Mouse (Mus musculus): Measurements from ENCODE around the gene Ttc34. TPM values are rescaled to one million over a fixed set of nuclear protein-coding genes. Genes with fewer than 3 reads are reported as not detected.

Gene Ttc34
- under 1 TPM; 0.12 to 0.42 TPM for total RNA-seq (2021)
- long read RNA-seq, experiment 1: 0 reads
- long read RNA-seq, experiment 2, partial matches to known transcripts: 1 of 1 reads
- long read RNA-seq, experiment 2, other reads (novel, unspliced or antisense): 0 of 1 reads

- DNase-seq: peak; percentile 82
These were observed at the start of gene Ttc34 for GRCm38 (mm10) chr4:154837170-154837569. TSS of gene Ttc34 (plus strand) at chr4:154837459.

GRCm38 (mm10) chr4:154787960-154788702, 49.1 kb upstream of the Ttc34 start:
- no peak for DNase-seq

- no peak for DNase-seq
These were observed 45.4 kb upstream of the Ttc34 start for GRCm38 (mm10) chr4:154791894-154792293.

GRCm38 (mm10) chr4:154793499-154793898, 43.8 kb upstream of the Ttc34 start:
- no peak for DNase-seq

GRCm38 (mm10) chr4:154797834-154798233, 39.4 kb upstream of the Ttc34 start:
- DNase-seq: peak; percentile 72

GRCm38 (mm10) chr4:154800543-154800942, 36.7 kb upstream of the Ttc34 start:
- DNase-seq: no peak

- DNase-seq: no peak
These were observed 35.0 kb upstream of the Ttc34 start for GRCm38 (mm10) chr4:154802210-154802609.

GRCm38 (mm10) chr4:154825662-154826061, 11.6 kb upstream of the Ttc34 start:
- peak; percentile 70 for DNase-seq

GRCm38 (mm10) chr4:154826224-154826623, 11.0 kb upstream of the Ttc34 start:
- DNase-seq: no peak

GRCm38 (mm10) chr4:154827181-154827580, 10.1 kb upstream of the Ttc34 start:
- peak; percentile 47 for DNase-seq

- no peak for DNase-seq
These were observed 9.2 kb upstream of the Ttc34 start for GRCm38 (mm10) chr4:154827861-154828610.

GRCm38 (mm10) chr4:154831915-154832573, 5.2 kb upstream of the Ttc34 start:
- no peak for DNase-seq

GRCm38 (mm10) chr4:154836183-154836915, 910 bp upstream of the Ttc34 start:
- no peak for DNase-seq

GRCm38 (mm10) chr4:154838741-154839140, 1.5 kb downstream of the Ttc34 start:
- DNase-seq: no peak

GRCm38 (mm10) chr4:154839406-154839805, 2.1 kb downstream of the Ttc34 start:
- DNase-seq: peak; percentile 60

GRCm38 (mm10) chr4:154852696-154853095, 15.4 kb downstream of the Ttc34 start:
- no peak for DNase-seq

- DNase-seq: no peak
These were observed 16.6 kb downstream of the Ttc34 start for GRCm38 (mm10) chr4:154853881-154854280.

GRCm38 (mm10) chr4:154854676-154855345, 17.6 kb downstream of the Ttc34 start:
- DNase-seq: no peak

GRCm38 (mm10) chr4:154855721-154856479, 18.6 kb downstream of the Ttc34 start:
- DNase-seq: peak; percentile 83

- DNase-seq: no peak
These were observed 19.2 kb downstream of the Ttc34 start for GRCm38 (mm10) chr4:154856480-154856837.

- no peak for DNase-seq
These were observed 19.6 kb downstream of the Ttc34 start for GRCm38 (mm10) chr4:154856882-154857281.

Measured in adrenal gland, postnatal 10 days (tissue).